Mouse (Mus musculus): Measurements from ENCODE around the gene Sec24a. TPM values are rescaled to one million over a fixed set of nuclear protein-coding genes. Genes with fewer than 3 reads are reported as not detected.
"Not testable (repeated sequence)": the region's sequence is repeated elsewhere in the genome, so short reads cannot be mapped to it uniquely, and the experiment has no call there.

The Sec24a gene
- polyA plus RNA-seq, 1 experiment from 2014 or later, result 22.8 TPM

- Histone ChIP-seq H3K27ac (ENCODE audit: low read depth, low read length) (no peak overlapping the region), H3K9me3 (ENCODE audit: control insufficient read depth, low read length) (no peaks in the 10 kb centered on the region), H3K4me3 (ENCODE audit: low read depth, low read length) (no peak overlapping the region), H3K4me2 (ENCODE audit: low read depth, low read length) (no peak overlapping the region), H3K9ac (replicated peaks; ENCODE audit: low read depth, low read length) (no peak overlapping the region), H3K4me1 (ENCODE audit: control insufficient read depth, insufficient read depth, low read length) (no peaks in the 10 kb centered on the region), H3K27me3 (ENCODE audit: control insufficient read depth, insufficient read depth, low read length) (no peaks in the 10 kb centered on the region), H3K36me3 (ENCODE audit: control insufficient read depth, insufficient read depth, low read length) (peaks cover 35% of the 10 kb centered on the region)
- whole genome bisulfite sequencing, result 94% methylated on average over 10 of the region's 10 CpGs
- no peak for ATAC-seq (ENCODE audit: low read depth)
These were observed 57.0 kb downstream of the Sec24a start for GRCm38 (mm10) chr11:51706451-51706850.

- Histone ChIP-seq H3K36me3 (ENCODE audit: control insufficient read depth, insufficient read depth, low read length) (peaks cover 48% of the 10 kb centered on the region), H3K27me3 (ENCODE audit: control insufficient read depth, insufficient read depth, low read length) (no peaks in the 10 kb centered on the region), H3K27ac (ENCODE audit: low read depth, low read length) (no peak overlapping the region), H3K4me2 (ENCODE audit: low read depth, low read length) (no peak overlapping the region), H3K4me1 (ENCODE audit: control insufficient read depth, insufficient read depth, low read length) (no peaks in the 10 kb centered on the region), H3K9ac (replicated peaks; ENCODE audit: low read depth, low read length) (no peak overlapping the region), H3K9me3 (ENCODE audit: control insufficient read depth, low read length) (no peaks in the 10 kb centered on the region), H3K4me3 (ENCODE audit: low read depth, low read length) (no peak overlapping the region)
- ATAC-seq (ENCODE audit: low read depth), result no peak
- WGBS, result 74% methylated on average over 10 of the region's 10 CpGs
These were observed 59.9 kb downstream of the Sec24a start for GRCm38 (mm10) chr11:51703379-51703998.

GRCm38 (mm10) chr11:51702831-51703230, 60.6 kb downstream of the Sec24a start:
- no peak overlapping the region for H3K4me2 ChIP-seq (ENCODE audit: low read depth, low read length)
- H3K4me3 ChIP-seq (ENCODE audit: low read depth, low read length), result no peak overlapping the region
- H3K27ac ChIP-seq (ENCODE audit: low read depth, low read length), result no peak overlapping the region
- 71% methylated on average over 3 of the region's 3 CpGs for WGBS
- ATAC-seq (ENCODE audit: low read depth), result no peak
- H3K9me3 ChIP-seq (ENCODE audit: control insufficient read depth, low read length), result no peaks in the 10 kb centered on the region
- H3K27me3 ChIP-seq (ENCODE audit: control insufficient read depth, insufficient read depth, low read length), result no peaks in the 10 kb centered on the region
- H3K4me1 ChIP-seq (ENCODE audit: control insufficient read depth, insufficient read depth, low read length), result no peaks in the 10 kb centered on the region
- H3K9ac ChIP-seq (replicated peaks; ENCODE audit: low read depth, low read length), result no peak overlapping the region
- H3K36me3 ChIP-seq (ENCODE audit: control insufficient read depth, insufficient read depth, low read length), result peaks cover 45% of the 10 kb centered on the region

GRCm38 (mm10) chr11:51694984-51695383, 68.5 kb downstream of the Sec24a start:
- Histone ChIP-seq H3K36me3 (ENCODE audit: control insufficient read depth, insufficient read depth, low read length) (peaks cover 16% of the 10 kb centered on the region), H3K9me3 (ENCODE audit: control insufficient read depth, low read length) (no peaks in the 10 kb centered on the region), H3K27me3 (ENCODE audit: control insufficient read depth, insufficient read depth, low read length) (no peaks in the 10 kb centered on the region), H3K4me3 (ENCODE audit: low read depth, low read length) (no peak overlapping the region), H3K4me1 (ENCODE audit: control insufficient read depth, insufficient read depth, low read length) (no peaks in the 10 kb centered on the region), H3K27ac (ENCODE audit: low read depth, low read length) (no peak overlapping the region), H3K4me2 (ENCODE audit: low read depth, low read length) (no peak overlapping the region), H3K9ac (replicated peaks; ENCODE audit: low read depth, low read length) (no peak overlapping the region)
- WGBS, result 95% methylated on average over 3 of the region's 3 CpGs
- no peak for ATAC-seq (ENCODE audit: low read depth)

GRCm38 (mm10) chr11:51690597-51690996, 72.8 kb downstream of the Sec24a start:
- H3K9ac ChIP-seq (replicated peaks; ENCODE audit: low read depth, low read length); H3K4me3 ChIP-seq (ENCODE audit: low read depth, low read length); H3K27ac ChIP-seq (ENCODE audit: low read depth, low read length); H3K27me3 ChIP-seq (ENCODE audit: control insufficient read depth, insufficient read depth, low read length); H3K4me1 ChIP-seq (ENCODE audit: control insufficient read depth, insufficient read depth, low read length); ATAC-seq (ENCODE audit: low read depth); H3K36me3 ChIP-seq (ENCODE audit: control insufficient read depth, insufficient read depth, low read length); H3K9me3 ChIP-seq (ENCODE audit: control insufficient read depth, low read length); H3K4me2 ChIP-seq (ENCODE audit: low read depth, low read length): not testable (repeated sequence)
- whole genome bisulfite sequencing, result 94% methylated on average over 1 of the region's 3 CpGs

GRCm38 (mm10) chr11:51689343-51689742, 74.1 kb downstream of the Sec24a start:
- no peaks in the 10 kb centered on the region for H3K27me3 ChIP-seq (ENCODE audit: control insufficient read depth, insufficient read depth, low read length)
- ATAC-seq (ENCODE audit: low read depth), result no peak
- WGBS, result 29% methylated on average over 6 of the region's 6 CpGs
- peak overlapping the region; percentile 85 for H3K4me2 ChIP-seq (ENCODE audit: low read depth, low read length)
- peak overlapping the region; percentile 97 for H3K27ac ChIP-seq (ENCODE audit: low read depth, low read length)
- H3K9ac ChIP-seq (replicated peaks; ENCODE audit: low read depth, low read length), result peak overlapping the region; percentile 76
- no peaks in the 10 kb centered on the region for H3K36me3 ChIP-seq (ENCODE audit: control insufficient read depth, insufficient read depth, low read length)
- peaks cover 2% of the 10 kb centered on the region for H3K4me1 ChIP-seq (ENCODE audit: control insufficient read depth, insufficient read depth, low read length)
- H3K9me3 ChIP-seq (ENCODE audit: control insufficient read depth, low read length), result no peaks in the 10 kb centered on the region
- H3K4me3 ChIP-seq (ENCODE audit: low read depth, low read length), result peak overlapping the region; percentile 74

GRCm38 (mm10) chr11:51688330-51689328, 74.8 kb downstream of the Sec24a start, which contains the start of gene 0610009B22Rik:
Gene 0610009B22Rik (minus strand): TSS chr11:51688874.
- WGBS, result under 1% methylated on average over 60 of the region's 60 CpGs
- no peaks in the 10 kb centered on the region for H3K36me3 ChIP-seq (ENCODE audit: control insufficient read depth, insufficient read depth, low read length)
- H3K4me2 ChIP-seq (ENCODE audit: low read depth, low read length), result peak within 1 kb of the TSS; percentile 85
- peak; percentile 99 for ATAC-seq (ENCODE audit: low read depth)
- H3K27ac ChIP-seq (ENCODE audit: low read depth, low read length), result peak within 1 kb of the TSS; percentile 97
- peak within 1 kb of the TSS; percentile 74 for H3K4me3 ChIP-seq (ENCODE audit: low read depth, low read length)
- no peaks in the 10 kb centered on the region for H3K9me3 ChIP-seq (ENCODE audit: control insufficient read depth, low read length)
- no peaks in the 10 kb centered on the region for H3K27me3 ChIP-seq (ENCODE audit: control insufficient read depth, insufficient read depth, low read length)
- H3K4me1 ChIP-seq (ENCODE audit: control insufficient read depth, insufficient read depth, low read length), result peaks cover 2% of the 10 kb centered on the region
- peak within 1 kb of the TSS; percentile 76 for H3K9ac ChIP-seq (replicated peaks; ENCODE audit: low read depth, low read length)

GRCm38 (mm10) chr11:51681976-51682374, 81.5 kb downstream of the Sec24a start:
- no peak overlapping the region for H3K4me3 ChIP-seq (ENCODE audit: low read depth, low read length)
- H3K27ac ChIP-seq (ENCODE audit: low read depth, low read length), result no peak overlapping the region
- 48% methylated on average over 8 of the region's 8 CpGs for WGBS
- no peaks in the 10 kb centered on the region for H3K27me3 ChIP-seq (ENCODE audit: control insufficient read depth, insufficient read depth, low read length)
- H3K36me3 ChIP-seq (ENCODE audit: control insufficient read depth, insufficient read depth, low read length), result no peaks in the 10 kb centered on the region
- no peaks in the 10 kb centered on the region for H3K4me1 ChIP-seq (ENCODE audit: control insufficient read depth, insufficient read depth, low read length)
- no peak overlapping the region for H3K4me2 ChIP-seq (ENCODE audit: low read depth, low read length)
- no peaks in the 10 kb centered on the region for H3K9me3 ChIP-seq (ENCODE audit: control insufficient read depth, low read length)
- ATAC-seq (ENCODE audit: low read depth), result no peak
- H3K9ac ChIP-seq (replicated peaks; ENCODE audit: low read depth, low read length), result no peak overlapping the region
